Mouse (Mus musculus) bone marrow, adult 2 months (tissue): ENCODE results near the gene 4931406C07Rik. TPM values are rescaled to one million over a fixed set of nuclear protein-coding genes. Genes with fewer than 3 reads are reported as not detected.

ENCODE experiments used
- H3K27ac ChIP-seq: fragments of 200-500 bp; 2 replicates; pipeline ENCODE4 v1.5.1; 2012; ENCODE audit warnings: low read depth, mild to moderate bottlenecking, control low read depth, inconsistent platforms, low read length; ENCODE audit not compliant: control insufficient read depth, poor library complexity, insufficient read depth
- H3K4me1 ChIP-seq: fragments of 200-500 bp; 2 replicates; pipeline ENCODE4 v1.6.1; 2011; ENCODE audit warnings: low read length; ENCODE audit not compliant: control insufficient read depth, insufficient read depth
- H3K4me3 ChIP-seq: fragments of 200-500 bp; replicated peaks from 2 replicates; pipeline ENCODE3; 2011; ENCODE audit warnings: mild to moderate bottlenecking, low read depth, low read length, control low read depth; ENCODE audit not compliant: control insufficient read depth
- CTCF ChIP-seq: fragments of 200-500 bp; IDR thresholded peaks from 2 replicates; pipeline ENCODE4 v1.5.1; 2011; ENCODE audit warnings: low read length, control low read depth; ENCODE audit not compliant: control insufficient read depth, insufficient read depth
- POLR2A ChIP-seq: fragments of 200-500 bp; IDR thresholded peaks from 2 replicates; pipeline ENCODE4 v1.6.1; 2011; ENCODE audit warnings: low read depth, mild to moderate bottlenecking, control low read depth, low read length, borderline replicate concordance; ENCODE audit not compliant: control insufficient read depth
- WGBS: fragments of 180-500 bp; shearing (Covaris S2); methylation state at CpG from one replicate; pipeline ENCODE4 v1.1.7; 2018; 5-methylcytosine and 5-hydroxymethylcytosine counted together
- polyA plus RNA-seq: library from polyadenylated mRNA; stranded (reverse); fragments of >200 nt; gene quantifications from 2 replicates; pipeline ENCODE4 v1.2.4, GENCODE M21; 2011; ENCODE audit warnings: low replicate concordance; ENCODE audit not compliant: missing spikeins, insufficient read depth, insufficient read length

Gene 4931406C07Rik
- polyA plus RNA-seq, 1 experiment, result 14.5 TPM

GRCm38 (mm10) chr9:15279649-15280490 lies 26.4 kb downstream of the 4931406C07Rik start, which contains the start of gene Med17:
TSS of gene Med17 (minus strand) at chr9:15279931.
- peak within 1 kb of the TSS; percentile 100 for H3K4me3 ChIP-seq
- peak within 1 kb of the TSS; percentile 95 for H3K27ac ChIP-seq
- peaks cover 1% of the 10 kb centered on the region; the same call in 1 of the 2 replicates for H3K4me1 ChIP-seq
- TF ChIP-seq POLR2A, result peak; percentile 91; the same call in 1 of the 2 replicates
- TF ChIP-seq CTCF, result peak; percentile 15; the same call in 1 of the 2 replicates
- WGBS, result under 1% methylated on average over 57 of the region's 57 CpGs

- no peak for TF ChIP-seq CTCF
- no peak for TF ChIP-seq POLR2A
- 5% methylated on average over 19 of the region's 19 CpGs for WGBS
- Histone ChIP-seq H3K27ac (peak overlapping the region; percentile 95), H3K4me1 (peaks cover 1% of the 10 kb centered on the region; the same call in 1 of the 2 replicates), H3K4me3 (peak overlapping the region; percentile 100)
Measured at GRCm38 (mm10) chr9:15279139-15279648, 27.1 kb downstream of the 4931406C07Rik start.

GRCm38 (mm10) chr9:15278343-15278742 lies 27.9 kb downstream of the 4931406C07Rik start:
- Histone ChIP-seq H3K4me1 (peaks cover 4% of the 10 kb centered on the region), H3K27ac (no peak overlapping the region), H3K4me3 (no peak overlapping the region)
- 78% methylated on average over 3 of the region's 3 CpGs for WGBS
- no peak for TF ChIP-seq CTCF
- no peak for TF ChIP-seq POLR2A

GRCm38 (mm10) chr9:15276855-15277254 lies 29.4 kb downstream of the 4931406C07Rik start:
- WGBS, result 90% methylated on average over 4 of the region's 4 CpGs

GRCm38 (mm10) chr9:15273981-15274380 lies 32.3 kb downstream of the 4931406C07Rik start:
- WGBS, result 43% methylated on average over 2 of the region's 2 CpGs
- no peak for TF ChIP-seq POLR2A
- H3K27ac ChIP-seq, result no peak overlapping the region

More at GRCm38 (mm10) chr9:15276855-15277254, 29.4 kb downstream of the 4931406C07Rik start:
- TF ChIP-seq POLR2A (no peak), CTCF (no peak)
- H3K4me1 ChIP-seq, result peaks cover 4% of the 10 kb centered on the region
- no peak overlapping the region for H3K4me3 ChIP-seq
- H3K27ac ChIP-seq, result no peak overlapping the region

GRCm38 (mm10) chr9:15263487-15263886 lies 42.8 kb downstream of the 4931406C07Rik start:
- Histone ChIP-seq H3K27ac (no peak overlapping the region), H3K4me3 (no peak overlapping the region), H3K4me1 (no peaks in the 10 kb centered on the region)
- WGBS, result 95% methylated on average over 10 of the region's 10 CpGs
- TF ChIP-seq CTCF, result no peak
- TF ChIP-seq POLR2A, result no peak

More at GRCm38 (mm10) chr9:15273981-15274380, 32.3 kb downstream of the 4931406C07Rik start:
- H3K4me3 ChIP-seq, result no peak overlapping the region
- H3K4me1 ChIP-seq, result peaks cover 2% of the 10 kb centered on the region; the same call in 1 of the 2 replicates

GRCm38 (mm10) chr9:15261980-15262379 lies 44.3 kb downstream of the 4931406C07Rik start:
- TF ChIP-seq CTCF, result no peak
- TF ChIP-seq POLR2A, result no peak
- Histone ChIP-seq H3K4me1 (no peaks in the 10 kb centered on the region), H3K27ac (no peak overlapping the region), H3K4me3 (no peak overlapping the region)
- 86% methylated on average over 8 of the region's 8 CpGs for WGBS

- 84% methylated on average over 3 of the region's 3 CpGs for WGBS
- no peak overlapping the region for H3K4me3 ChIP-seq
- TF ChIP-seq CTCF (no peak), POLR2A (no peak)
- H3K4me1 ChIP-seq, result no peaks in the 10 kb centered on the region
- no peak overlapping the region for H3K27ac ChIP-seq
Measured at GRCm38 (mm10) chr9:15256214-15256613, 50.0 kb downstream of the 4931406C07Rik start.
